Mouse (Mus musculus) liver, postnatal 0 days (tissue): ENCODE results near the gene Dennd4b. TPM values are rescaled to one million over a fixed set of nuclear protein-coding genes. Genes with fewer than 3 reads are reported as not detected.

ENCODE experiments used
- ATAC-seq: fragments of 200-750 bp; cut with Nextera tagmentation; 2 replicates; pipeline ENCODE4 v1.8.0; 2017; ENCODE audit warnings: mild to moderate bottlenecking, moderate library complexity
- DNase-seq: peaks from one replicate; pipeline ENCODE4 v3.0.0-alpha.2; 2016
- H3K27ac ChIP-seq: fragments of 300-500 bp; sonication (generic); 2 replicates; pipeline ENCODE4 v1.5.1; 2014; ENCODE audit warnings: antibody characterized with exemption, moderate library complexity, mild to moderate bottlenecking, low read depth
- H3K27me3 ChIP-seq: fragments of 300-500 bp; sonication (generic); 2 replicates; pipeline ENCODE4 v1.6.1; 2014; ENCODE audit warnings: low read length, control low read depth, mixed read lengths; ENCODE audit not compliant: insufficient read depth
- H3K36me3 ChIP-seq: fragments of 300-500 bp; sonication (generic); replicated peaks from 2 replicates; pipeline ENCODE4 v1.6.1; 2014; ENCODE audit warnings: mild to moderate bottlenecking, control low read depth, low read length, moderate library complexity, mixed read lengths; ENCODE audit not compliant: insufficient read depth
- H3K4me1 ChIP-seq: fragments of 300-500 bp; sonication (generic); 2 replicates; pipeline ENCODE4 v1.6.1; 2014; ENCODE audit warnings: antibody characterized with exemption, mild to moderate bottlenecking, control low read depth; ENCODE audit not compliant: insufficient read depth
- H3K4me2 ChIP-seq: fragments of 300-500 bp; sonication (generic); 2 replicates; pipeline ENCODE4 v1.6.1; 2014; ENCODE audit warnings: low read depth, mild to moderate bottlenecking, low read length, moderate library complexity, mixed read lengths
- H3K4me3 ChIP-seq: fragments of 300-500 bp; sonication (generic); 2 replicates; pipeline ENCODE4 v1.5.1; 2014; ENCODE audit warnings: low read depth, low read length
- H3K9ac ChIP-seq: fragments of 300-500 bp; sonication (generic); replicated peaks from 2 replicates; pipeline ENCODE4 v1.6.1; 2014; ENCODE audit warnings: mild to moderate bottlenecking, moderate library complexity
- H3K9me3 ChIP-seq: fragments of 300-500 bp; sonication (generic); 2 replicates; pipeline ENCODE4 v1.6.1; 2016; ENCODE audit warnings: mild to moderate bottlenecking, control low read depth, low read length, mixed read lengths
- CTCF ChIP-seq: sonication (generic); IDR thresholded peaks from 2 replicates; pipeline ENCODE4 v1.5.1; 2016; ENCODE audit warnings: antibody characterized with exemption, low read depth
- EP300 ChIP-seq: IDR thresholded peaks from 2 replicates; pipeline ENCODE4 v1.6.1; 2016; ENCODE audit warnings: antibody characterized with exemption, low read depth, mild to moderate bottlenecking
- WGBS: fragments of 180-500 bp; shearing (Covaris S2); extraction: QIAGEN DNeasy Blood & Tissue Kit; methylation state at CpG from one replicate; pipeline ENCODE4 v1.1.7; 2014; ENCODE audit not compliant: insufficient replicate concordance; 5-methylcytosine and 5-hydroxymethylcytosine counted together
- microRNA-seq: library from miRNA; unstranded; fragments of <30 nt; microRNA quantifications from one replicate; pipeline ENCODE4, GENCODE M21; 2016
- polyA plus RNA-seq: library from polyadenylated mRNA; unstranded; fragments of >200 nt; fragmentation: Nextera tagmentation; extraction: Ambion mirVana; gene quantifications from 2 replicates; pipeline ENCODE4 v1.2.1, GENCODE M21; 2015

Dennd4b gene
- polyA plus RNA-seq, 1 experiment from 2014 or later, result 2.0 TPM

DNA sequence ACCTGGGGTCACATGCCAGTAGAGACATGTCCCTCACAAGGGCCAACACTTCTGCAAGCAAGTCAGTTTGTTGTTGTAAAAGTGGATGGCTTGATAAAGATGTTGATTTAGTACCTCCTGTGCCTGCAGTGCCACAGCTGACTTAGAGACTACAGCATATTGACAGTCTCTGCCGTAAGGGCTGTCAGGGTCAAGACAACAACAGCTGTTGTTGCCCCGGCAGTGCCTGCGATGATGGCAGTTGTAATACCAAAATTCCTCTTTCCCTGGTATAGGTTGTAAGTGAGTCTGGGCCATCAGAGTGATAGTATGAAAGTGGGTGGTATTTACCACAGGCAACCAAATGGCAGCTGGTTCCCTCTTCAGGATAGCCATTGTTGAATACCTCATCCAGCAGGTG, 40.8 kb downstream of the Dennd4b start:
- Histone ChIP-seq H3K27me3 (no peaks in the 10 kb centered on the region), H3K4me3 (no peak overlapping the region), H3K9me3 (no peaks in the 10 kb centered on the region), H3K4me1 (peaks cover 3% of the 10 kb centered on the region; the same call in 1 of the 2 replicates), H3K27ac (no peak overlapping the region), H3K36me3 (no peaks in the 10 kb centered on the region; the same call in 1 of the 2 replicates), H3K9ac (no peak overlapping the region), H3K4me2 (no peak overlapping the region)
- TF ChIP-seq CTCF (no peak), EP300 (no peak)
- ATAC-seq (no peak), DNase-seq (no peak)
- 88% methylated on average over 3 of the region's 3 CpGs for WGBS

DNA sequence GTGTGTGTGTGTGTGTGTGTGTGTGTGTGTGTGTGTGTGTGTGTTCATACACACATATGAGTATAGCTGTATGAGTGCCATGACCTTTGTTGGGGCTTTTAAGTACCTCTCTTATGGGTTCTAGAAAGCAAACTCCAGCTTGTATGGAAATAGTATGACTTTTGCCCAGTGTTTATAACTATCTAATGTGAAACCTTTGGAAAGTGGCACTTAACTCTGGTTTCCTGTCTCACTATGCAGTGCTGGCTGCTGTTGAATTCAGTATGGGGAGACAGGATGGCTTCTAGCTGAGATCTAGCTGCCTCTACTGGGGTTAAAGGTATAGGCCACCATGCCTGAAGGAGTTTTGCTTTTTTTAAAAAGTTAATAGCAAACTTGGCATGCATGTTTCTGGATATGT, 44.6 kb downstream of the Dennd4b start:
- TF ChIP-seq EP300 (no peak), CTCF (no peak)
- no peaks in the 10 kb centered on the region; the same call in 1 of the 2 replicates for H3K36me3 ChIP-seq
- H3K4me2 ChIP-seq, result no peak overlapping the region
- ATAC-seq (no peak), DNase-seq (no peak)
- H3K4me1 ChIP-seq, result peaks cover 3% of the 10 kb centered on the region; the same call in 1 of the 2 replicates
- H3K27me3 ChIP-seq, result no peaks in the 10 kb centered on the region
- no peak overlapping the region for H3K27ac ChIP-seq
- H3K9me3 ChIP-seq, result no peaks in the 10 kb centered on the region
- no peak overlapping the region for H3K4me3 ChIP-seq
- H3K9ac ChIP-seq, result no peak overlapping the region

DNA sequence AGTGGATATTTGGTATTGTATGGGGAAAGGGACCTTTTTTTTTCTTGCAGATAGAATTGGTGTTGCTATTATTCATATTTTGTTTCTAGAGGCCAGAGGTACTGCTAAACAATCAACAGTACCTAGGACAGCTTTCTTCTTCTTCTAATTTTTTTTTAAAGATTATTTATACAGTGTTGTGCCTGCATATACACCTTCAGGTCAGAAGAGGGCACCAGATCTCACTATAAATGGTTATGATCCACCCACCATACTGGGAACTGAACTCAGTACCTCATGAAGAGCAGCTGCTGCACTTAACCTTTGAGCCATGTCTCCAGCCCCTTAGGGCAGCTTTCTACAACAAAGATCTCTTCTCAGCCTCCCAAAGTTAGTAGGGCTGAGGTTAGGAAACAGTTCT, 48.4 kb downstream of the Dennd4b start:
- TF ChIP-seq CTCF (peak; percentile 55), EP300 (no peak)
- peaks cover 3% of the 10 kb centered on the region; the same call in 1 of the 2 replicates for H3K4me1 ChIP-seq
- H3K27ac ChIP-seq, result no peak overlapping the region
- no peak for ATAC-seq
- H3K36me3 ChIP-seq, result no peaks in the 10 kb centered on the region
- no peak overlapping the region for H3K4me2 ChIP-seq
- H3K9me3 ChIP-seq, result no peaks in the 10 kb centered on the region
- H3K9ac ChIP-seq, result no peak overlapping the region
- no peak for DNase-seq
- no peak overlapping the region for H3K4me3 ChIP-seq
- no peaks in the 10 kb centered on the region for H3K27me3 ChIP-seq

DNA sequence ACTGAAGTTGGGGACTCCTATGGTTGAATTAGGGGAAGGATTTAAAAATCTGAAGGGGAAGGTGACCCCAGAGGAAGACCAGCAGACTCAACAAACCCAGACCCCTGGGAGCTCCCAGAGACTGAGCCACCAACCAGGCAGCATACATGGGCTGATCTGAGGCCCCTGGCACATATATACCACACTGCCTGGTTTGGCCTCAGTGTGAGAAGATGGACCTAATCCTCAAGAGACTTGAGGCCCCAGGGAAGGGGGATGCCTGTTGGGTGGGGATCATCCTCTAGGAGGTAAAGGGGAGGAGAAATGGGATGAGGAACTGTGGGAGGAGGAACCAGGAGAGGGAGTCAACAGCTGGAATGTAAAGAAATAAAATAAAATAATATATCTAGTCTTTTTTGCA, 49.3 kb downstream of the Dennd4b start:
- H3K9me3 ChIP-seq, result no peaks in the 10 kb centered on the region
- H3K36me3 ChIP-seq, result no peaks in the 10 kb centered on the region
- no peak overlapping the region for H3K4me3 ChIP-seq
- no peak overlapping the region for H3K9ac ChIP-seq
- H3K27ac ChIP-seq, result no peak overlapping the region
- no peak for ATAC-seq
- H3K27me3 ChIP-seq, result no peaks in the 10 kb centered on the region
- TF ChIP-seq CTCF, result no peak
- TF ChIP-seq EP300, result no peak
- no peak overlapping the region for H3K4me2 ChIP-seq
- peaks cover 3% of the 10 kb centered on the region; the same call in 1 of the 2 replicates for H3K4me1 ChIP-seq
- no peak for DNase-seq

DNA sequence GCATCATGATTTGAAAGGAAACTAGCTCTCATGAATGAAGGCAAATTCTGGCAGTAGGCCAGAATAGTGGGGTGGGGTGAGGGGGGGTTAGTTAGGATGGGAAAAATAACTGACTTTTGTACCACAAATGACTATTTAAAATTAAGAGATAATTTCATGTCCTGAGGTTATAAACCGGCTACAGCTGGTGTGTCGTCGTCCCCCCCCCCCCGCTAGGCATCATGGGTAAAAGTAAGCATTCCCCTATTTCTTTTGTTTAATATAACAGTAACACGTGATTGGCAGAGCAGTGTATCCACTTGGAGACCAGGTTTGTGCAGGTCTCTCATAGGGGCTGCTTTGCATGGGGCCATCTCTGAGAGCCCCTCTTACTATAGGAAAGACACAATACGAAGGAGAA, 57.3 kb downstream of the Dennd4b start:
- DNase-seq, result no peak

DNA sequence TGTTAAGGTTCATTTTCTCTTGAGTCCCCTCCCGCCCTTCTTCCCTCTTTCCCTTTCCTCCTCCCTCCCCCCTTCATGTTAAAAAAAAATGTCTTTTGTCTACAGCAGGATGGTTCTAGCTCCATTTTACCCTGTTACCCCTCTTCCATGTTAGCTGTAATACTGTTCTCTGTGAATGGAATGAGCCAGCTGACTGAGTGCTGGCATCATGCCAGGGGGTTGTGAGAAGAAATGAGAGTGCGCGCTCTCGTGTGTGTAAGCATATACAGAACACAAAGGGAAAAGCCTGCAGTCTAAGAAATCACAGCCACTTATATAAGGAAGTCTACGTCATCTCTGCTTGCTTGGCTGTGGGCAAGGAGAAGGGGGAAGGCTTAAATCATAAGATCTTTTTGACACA, 58.1 kb downstream of the Dennd4b start:
- TF ChIP-seq CTCF, result no peak
- TF ChIP-seq EP300, result no peak
- H3K27me3 ChIP-seq, result no peaks in the 10 kb centered on the region
- 48% methylated on average over 5 of the region's 5 CpGs for WGBS
- H3K9me3 ChIP-seq, result no peaks in the 10 kb centered on the region
- H3K4me3 ChIP-seq, result no peak overlapping the region
- ATAC-seq (no peak), DNase-seq (peak; percentile 65)
- H3K27ac ChIP-seq, result no peak overlapping the region
- no peaks in the 10 kb centered on the region for H3K36me3 ChIP-seq
- no peak overlapping the region for H3K9ac ChIP-seq
- 0 out of 2 replicates have a peak, but pooled peaks cover 3% of the 10 kb centered on the region for H3K4me1 ChIP-seq
- H3K4me2 ChIP-seq, result 0 out of 2 replicates have a peak overlapping the region, but pooled peaks have one; percentile 4

More for the DNA sequence above, 57.3 kb downstream of the Dennd4b start:
- Histone ChIP-seq H3K9me3 (no peaks in the 10 kb centered on the region), H3K4me3 (no peak overlapping the region), H3K4me2 (no peak overlapping the region), H3K4me1 (0 out of 2 replicates have a peak, but pooled peaks cover 3% of the 10 kb centered on the region), H3K27ac (no peak overlapping the region), H3K9ac (no peak overlapping the region), H3K27me3 (no peaks in the 10 kb centered on the region), H3K36me3 (no peaks in the 10 kb centered on the region)
- TF ChIP-seq CTCF (no peak), EP300 (no peak)
- ATAC-seq, result no peak
- 57% methylated on average over 6 of the region's 6 CpGs for WGBS

Small RNA genes lying within 50 kb of the gene (microRNA-seq; reads per million reads assigned to microRNA genes)
- gene Mir7012, result not detected

Other genes starting within 250 kb of the Dennd4b start
- 64.6 and 66.7 TPM in 2 replicates for gene 4933434E20Rik, start 213.5 kb upstream of the Dennd4b start, polyA plus RNA-seq
- 57.4 TPM in 2 replicates for gene Ubap2l, start 212.6 kb upstream of the Dennd4b start, polyA plus RNA-seq
- 156 and 162 TPM in 2 replicates for gene Tpm3, start 192.5 kb upstream of the Dennd4b start, polyA plus RNA-seq
- 0.02 and 0.04 TPM in 2 replicates for gene Nup210l, start 161.1 kb upstream of the Dennd4b start, polyA plus RNA-seq
- gene Rps27, start 51.5 kb upstream of the Dennd4b start, polyA plus RNA-seq, result 821 and 885 TPM in 2 replicates
- 4.9 and 6.1 TPM in 2 replicates for gene Rab13, start 51.5 kb upstream of the Dennd4b start, polyA plus RNA-seq
- gene Jtb, start 33.6 kb upstream of the Dennd4b start, polyA plus RNA-seq, result 68.7 and 74.3 TPM in 2 replicates
- 0.15 and 0.41 TPM in 2 replicates for gene Creb3l4, start 21.7 kb upstream of the Dennd4b start, polyA plus RNA-seq
- gene Slc39a1, start 17.0 kb upstream of the Dennd4b start, polyA plus RNA-seq, result 41.7 and 54.0 TPM in 2 replicates
- 6.6 and 7.9 TPM in 2 replicates for gene Crtc2, start 11.0 kb upstream of the Dennd4b start, polyA plus RNA-seq
- 2.3 and 3.1 TPM in 2 replicates for gene Gatad2b, start 28.0 kb downstream of the Dennd4b start, polyA plus RNA-seq
- gene Slc27a3, start 124.8 kb downstream of the Dennd4b start, polyA plus RNA-seq, result 0.58 and 0.69 TPM in 2 replicates
- 4.0 and 4.6 TPM in 2 replicates for gene Ints3, start 168.4 kb downstream of the Dennd4b start, polyA plus RNA-seq
- gene Npr1, start 200.7 kb downstream of the Dennd4b start, polyA plus RNA-seq, result 5.9 and 6.2 TPM in 2 replicates
- 23.1 and 27.6 TPM in 2 replicates for gene Ilf2, start 210.9 kb downstream of the Dennd4b start, polyA plus RNA-seq
- gene Snapin, start 225.8 kb downstream of the Dennd4b start, polyA plus RNA-seq, result 23.6 and 24.2 TPM in 2 replicates
- gene Chtop, start 244.3 kb downstream of the Dennd4b start, polyA plus RNA-seq, result 39.9 and 42.9 TPM in 2 replicates
- gene S100a1, start 249.2 kb downstream of the Dennd4b start, polyA plus RNA-seq, result 116 and 118 TPM in 2 replicates
- gene S100a13, start 249.2 kb downstream of the Dennd4b start, polyA plus RNA-seq, result 35.5 and 36.1 TPM in 2 replicates